Mouse (Mus musculus) hindbrain, embryonic 11.5 days (tissue): ENCODE results near the gene Tgfbr3. TPM values are rescaled to one million over a fixed set of nuclear protein-coding genes. Genes with fewer than 3 reads are reported as not detected.
A peak's percentile ranks its signal among the peaks of the same experiment; 100 is the strongest.

Experiments
- ATAC-seq: fragments of 200-750 bp; cut with Nextera tagmentation; 2 replicates; pipeline ENCODE4 v1.8.0; 2017; ENCODE audit warnings: mild to moderate bottlenecking, moderate TSS enrichment, moderate library complexity; ENCODE audit not compliant: low FRiP score
- DNase-seq: peaks from one replicate; pipeline ENCODE4 v3.0.0-alpha.2; 2015; ENCODE audit warnings: low spot score
- H3K27ac ChIP-seq: fragments of 300-500 bp; sonication (generic); 2 replicates; pipeline ENCODE4 v1.5.1; 2014; ENCODE audit warnings: mild to moderate bottlenecking, low read depth, low read length
- H3K27me3 ChIP-seq: fragments of 300-500 bp; sonication (generic); 2 replicates; pipeline ENCODE4 v1.6.1; 2014; ENCODE audit warnings: mild to moderate bottlenecking, low read length, moderate library complexity, mixed read lengths; ENCODE audit not compliant: control insufficient read depth, insufficient read depth
- H3K36me3 ChIP-seq: fragments of 300-500 bp; sonication (generic); 2 replicates; pipeline ENCODE4 v1.6.1; 2014; ENCODE audit warnings: mild to moderate bottlenecking, low read length, moderate library complexity, mixed read lengths; ENCODE audit not compliant: control insufficient read depth, insufficient read depth
- H3K4me1 ChIP-seq: fragments of 300-500 bp; sonication (generic); replicated peaks from 2 replicates; pipeline ENCODE4 v1.6.1; 2014; ENCODE audit warnings: low read length, mixed read lengths; ENCODE audit not compliant: control insufficient read depth, insufficient read depth
- H3K4me2 ChIP-seq: fragments of 300-500 bp; sonication (generic); replicated peaks from 2 replicates; pipeline ENCODE4 v1.6.1; 2014; ENCODE audit warnings: mild to moderate bottlenecking, low read depth, low read length
- H3K4me3 ChIP-seq: fragments of 300-500 bp; sonication (generic); 2 replicates; pipeline ENCODE4 v1.5.1; 2014; ENCODE audit warnings: low read depth, low read length
- H3K9ac ChIP-seq: fragments of 300-500 bp; sonication (generic); 2 replicates; pipeline ENCODE4 v1.6.1; 2014; ENCODE audit warnings: low read depth, low read length
- H3K9me3 ChIP-seq: fragments of 300-500 bp; sonication (generic); 2 replicates; pipeline ENCODE4 v1.6.1; 2016; ENCODE audit warnings: low read length; ENCODE audit not compliant: control insufficient read depth
- WGBS: fragments of 180-500 bp; shearing (Covaris S2); extraction: QIAGEN DNeasy Blood & Tissue Kit; methylation state at CpG from one replicate; pipeline ENCODE4 v1.1.7; 2014; 5-methylcytosine and 5-hydroxymethylcytosine counted together
- polyA plus RNA-seq: library from polyadenylated mRNA; unstranded; fragments of >200 nt; fragmentation: Nextera tagmentation; extraction: Ambion mirVana; gene quantifications from 2 replicates; pipeline ENCODE4 v1.2.1, GENCODE M21; 2014

Gene Tgfbr3
- polyA plus RNA-seq: 7.5 and 9.6 TPM in 2 replicates

- Histone ChIP-seq H3K27ac (peak within 1 kb of the TSS; percentile 70), H3K4me2 (peak within 1 kb of the TSS; percentile 100), H3K9ac (peak within 1 kb of the TSS; percentile 74), H3K9me3 (no peaks in the 10 kb centered on the region), H3K27me3 (peaks cover 11% of the 10 kb centered on the region), H3K36me3 (no peaks in the 10 kb centered on the region), H3K4me3 (peak within 1 kb of the TSS; percentile 76), H3K4me1 (no peaks in the 10 kb centered on the region)
- under 1% methylated on average over 40 of the region's 54 CpGs for WGBS
- DNase-seq: peak; percentile 86
- peak; percentile 94 for ATAC-seq
These were observed at the start of gene Tgfbr3 for GRCm38 (mm10) chr5:107289234-107289764. Tgfbr3 (minus strand) TSS chr5:107289629.

GRCm38 (mm10) chr5:107330916-107331421 is 41.5 kb upstream of the Tgfbr3 start, which contains the start of gene Brdt:
Brdt (plus strand) TSS chr5:107331159.
- Histone ChIP-seq H3K27ac (no peak within 1 kb of the TSS), H3K4me2 (no peak within 1 kb of the TSS), H3K4me1 (no peaks in the 10 kb centered on the region), H3K36me3 (no peaks in the 10 kb centered on the region), H3K4me3 (no peak within 1 kb of the TSS), H3K9me3 (no peaks in the 10 kb centered on the region), H3K27me3 (no peaks in the 10 kb centered on the region), H3K9ac (no peak within 1 kb of the TSS)
- no peak for DNase-seq
- WGBS: 93% methylated on average over 29 of the region's 30 CpGs
- ATAC-seq: no peak

GRCm38 (mm10) chr5:107320703-107321102 is 31.3 kb upstream of the Tgfbr3 start:
- Histone ChIP-seq H3K4me3 (no peak overlapping the region), H3K36me3 (no peaks in the 10 kb centered on the region), H3K9ac (no peak overlapping the region), H3K4me2 (no peak overlapping the region), H3K27ac (no peak overlapping the region), H3K27me3 (no peaks in the 10 kb centered on the region), H3K9me3 (no peaks in the 10 kb centered on the region), H3K4me1 (no peaks in the 10 kb centered on the region)
- DNase-seq (peak; percentile 49), ATAC-seq (no peak)
- WGBS: 9% methylated on average over 1 of the region's 1 CpGs

GRCm38 (mm10) chr5:107317141-107317540 is 27.7 kb upstream of the Tgfbr3 start:
- no peaks in the 10 kb centered on the region for H3K4me1 ChIP-seq
- H3K9ac ChIP-seq: no peak overlapping the region
- H3K4me3 ChIP-seq: no peak overlapping the region
- no peak overlapping the region for H3K27ac ChIP-seq
- H3K4me2 ChIP-seq: no peak overlapping the region
- 92% methylated on average over 7 of the region's 7 CpGs for WGBS
- ATAC-seq: no peak
- H3K27me3 ChIP-seq: no peaks in the 10 kb centered on the region
- no peaks in the 10 kb centered on the region for H3K36me3 ChIP-seq
- no peak for DNase-seq
- no peaks in the 10 kb centered on the region for H3K9me3 ChIP-seq

GRCm38 (mm10) chr5:107307432-107307831 is 18.0 kb upstream of the Tgfbr3 start:
- Histone ChIP-seq H3K27me3 (no peaks in the 10 kb centered on the region), H3K4me1 (no peaks in the 10 kb centered on the region), H3K36me3 (no peaks in the 10 kb centered on the region), H3K9me3 (no peaks in the 10 kb centered on the region), H3K9ac (no peak overlapping the region), H3K4me3 (no peak overlapping the region), H3K27ac (no peak overlapping the region), H3K4me2 (no peak overlapping the region)
- ATAC-seq (no peak), DNase-seq (no peak)
- WGBS: 74% methylated on average over 4 of the region's 4 CpGs

GRCm38 (mm10) chr5:107304117-107304825 is 14.8 kb upstream of the Tgfbr3 start:
- Histone ChIP-seq H3K4me3 (no peak overlapping the region), H3K27ac (no peak overlapping the region), H3K4me2 (no peak overlapping the region), H3K9me3 (no peaks in the 10 kb centered on the region), H3K9ac (no peak overlapping the region), H3K27me3 (no peaks in the 10 kb centered on the region), H3K36me3 (no peaks in the 10 kb centered on the region), H3K4me1 (no peaks in the 10 kb centered on the region)
- 79% methylated on average over 13 of the region's 13 CpGs for WGBS
- ATAC-seq (no peak), DNase-seq (no peak)

GRCm38 (mm10) chr5:107303350-107303861 is 14.0 kb upstream of the Tgfbr3 start:
- no peak overlapping the region for H3K9ac ChIP-seq
- no peaks in the 10 kb centered on the region for H3K4me1 ChIP-seq
- no peak overlapping the region for H3K27ac ChIP-seq
- H3K36me3 ChIP-seq: no peaks in the 10 kb centered on the region
- no peak overlapping the region for H3K4me3 ChIP-seq
- ATAC-seq (no peak), DNase-seq (no peak)
- no peaks in the 10 kb centered on the region for H3K9me3 ChIP-seq
- H3K4me2 ChIP-seq: no peak overlapping the region
- 49% methylated on average over 11 of the region's 11 CpGs for WGBS
- no peaks in the 10 kb centered on the region for H3K27me3 ChIP-seq

GRCm38 (mm10) chr5:107298854-107299253 is 9.4 kb upstream of the Tgfbr3 start:
- no peak for DNase-seq
- no peak overlapping the region for H3K4me2 ChIP-seq
- H3K4me1 ChIP-seq: no peaks in the 10 kb centered on the region
- no peak for ATAC-seq
- H3K36me3 ChIP-seq: no peaks in the 10 kb centered on the region
- WGBS: 76% methylated on average over 11 of the region's 11 CpGs
- H3K27ac ChIP-seq: no peak overlapping the region
- no peaks in the 10 kb centered on the region for H3K27me3 ChIP-seq
- no peak overlapping the region for H3K9ac ChIP-seq
- no peak overlapping the region for H3K4me3 ChIP-seq
- H3K9me3 ChIP-seq: no peaks in the 10 kb centered on the region
